Mouse (Mus musculus) neural tube, embryonic 11.5 days (tissue): ENCODE measurements around the gene Jdp2. TPM values are rescaled to one million over a fixed set of nuclear protein-coding genes. Genes with fewer than 3 reads are reported as not detected.

Experiments
- polyA plus RNA-seq: library from polyadenylated mRNA; unstranded; fragments of >200 nt; fragmentation: Nextera tagmentation; extraction: Ambion mirVana; gene quantifications from 2 replicates; pipeline ENCODE4 v1.2.1, GENCODE M21; 2014

Jdp2 gene
- polyA plus RNA-seq, 1 experiment from 2014 or later, result 0.69 TPM

Other genes with a start within 250 kb of the Jdp2 start
- gene Tmed10, start 224.2 kb upstream of the Jdp2 start, polyA plus RNA-seq, result 271 and 286 TPM in 2 replicates
- 1.4 and 2.5 TPM in 2 replicates for gene Fos, start 125.1 kb upstream of the Jdp2 start, polyA plus RNA-seq
- 1.1 and 1.5 TPM in 2 replicates for gene Batf, start 87.6 kb downstream of the Jdp2 start, polyA plus RNA-seq
- 1.4 and 1.5 TPM in 2 replicates for gene Flvcr2, start 147.5 kb downstream of the Jdp2 start, polyA plus RNA-seq
- gene Erg28, start 225.5 kb downstream of the Jdp2 start, polyA plus RNA-seq, result 92.7 and 102 TPM in 2 replicates
- 14.2 and 17.7 TPM in 2 replicates for gene Ttll5, start 225.6 kb downstream of the Jdp2 start, polyA plus RNA-seq